Comparison of ENCODE assay signal across 12 mouse cellular contexts in genomic region chr2:112339736-112340135, GRCm38 (mm10). TPM values are rescaled to one million over a fixed set of nuclear protein-coding genes. Genes with fewer than 3 reads are reported as not detected.
DNase-seq lines count a peak whose midpoint lies in the region; ATAC-seq and TF ChIP-seq lines count a peak whose summit lies in the region.
"Had no signal": no experiment of that assay in that cellular context is flagged by ENCODE, and none has a peak within 500 bp of the region (broad histone marks: within the 10 kb centered on the region; RNA-seq: fewer than 3 reads in every experiment).

No protein-coding gene starts in this region.

- H3K36me3 ChIP-seq in stomach, postnatal 0 days (ENCODE audit: control insufficient read depth, insufficient read depth, low read length) = peaks cover 6% of the 10 kb centered on the region; the same call in 1 of the 2 replicates

- intact Hi-C loops in gastrocnemius, adult 2 months (cut with DNase I) = loop anchor here (10.0 kb wide), 1 partner anchor 75 kb away; the partner anchor contains the start of genes Gm21985, Nop10 and Slc12a6
- intact Hi-C loops in gastrocnemius, postnatal 36 days (cut with DNase I) = loop anchor here (10.0 kb wide), 1 partner anchor 95 kb away; no protein-coding TSS in a partner anchor

- H3K9me3 ChIP-seq in stomach, postnatal 0 days (ENCODE audit: control insufficient read depth, low read length) = no peaks in the 10 kb centered on the region
- H3K9me3 ChIP-seq: embryonic facial prominence, embryonic 13.5 days; G1E; heart, embryonic 13.5 days; lung, embryonic 15.5 days had no signal

- no peaks in the 10 kb centered on the region for H3K4me1 ChIP-seq in lung, adult 2 months (ENCODE audit: control insufficient read depth, insufficient read depth, low read length)
- H3K4me1 ChIP-seq in stomach, postnatal 0 days (replicated peaks; ENCODE audit: control insufficient read depth, insufficient read depth) = no peaks in the 10 kb centered on the region
- H3K4me1 ChIP-seq: embryonic facial prominence, embryonic 13.5 days; heart, embryonic 13.5 days; lung, embryonic 15.5 days had no signal

- H3K27me3 ChIP-seq in stomach, postnatal 0 days (ENCODE audit: control insufficient read depth, insufficient read depth, low read length) = no peaks in the 10 kb centered on the region
- H3K27me3 ChIP-seq: embryonic facial prominence, embryonic 13.5 days; heart, embryonic 13.5 days; lung, embryonic 15.5 days had no signal

- H3K9ac ChIP-seq in stomach, postnatal 0 days (ENCODE audit: low read length) = no peak overlapping the region
- H3K9ac ChIP-seq: embryonic facial prominence, embryonic 13.5 days; heart, embryonic 13.5 days; lung, embryonic 15.5 days had no signal

- no peak overlapping the region for H3K4me3 ChIP-seq in gastrocnemius, adult 2 months
- no peak overlapping the region for H3K4me3 ChIP-seq in lung, adult 2 months (replicated peaks; ENCODE audit: extremely low read depth, low read depth, low read length)
- no peak overlapping the region for H3K4me3 ChIP-seq in stomach, postnatal 0 days (ENCODE audit: low read depth, low read length)
- H3K4me3 ChIP-seq: embryonic facial prominence, embryonic 13.5 days; heart, embryonic 13.5 days; lung, embryonic 15.5 days had no signal

- TF ChIP-seq EP300 in stomach, postnatal 0 days (optimal IDR thresholded peaks at IDR 0.05) = no peak

- TF ChIP-seq CTCF in gastrocnemius, adult 2 months (IDR thresholded peaks at IDR 0.05) = peak; percentile 65
- TF ChIP-seq CTCF in lung, adult 2 months (IDR thresholded peaks at IDR 0.05; ENCODE audit: insufficient read depth, low read length) = peak; percentile 35; the same call in 1 of the 2 replicates
- TF ChIP-seq CTCF in stomach, postnatal 0 days (IDR thresholded peaks at IDR 0.05; ENCODE audit: low read depth) = peak; percentile 67

- H3K27ac ChIP-seq in gastrocnemius, adult 2 months = no peak overlapping the region
- H3K27ac ChIP-seq in stomach, postnatal 0 days (replicated peaks) = no peak overlapping the region
- H3K27ac ChIP-seq: embryonic facial prominence, embryonic 13.5 days; heart, embryonic 13.5 days; lung, embryonic 15.5 days had no signal

- DNase-seq in gastrocnemius, adult 2 months = no peak
- DNase-seq in gastrocnemius, postnatal 36 days = no peak
- no peak for DNase-seq in lung, adult 2 months
- no peak for DNase-seq in lung, adult 18-20 months
- peak; percentile 9 for DNase-seq in ZHBTc4 (ENCODE audit: low read depth, low spot score)
- peak; percentile 18 for DNase-seq in stomach, postnatal 0 days (ENCODE audit: low spot score)
- DNase-seq in ovary, postnatal 14 days (ENCODE audit: low spot score) = no peak
- no peak for DNase-seq in frontal cortex, postnatal 14 days (ENCODE audit: low spot score in 2 of 2)

- H3K4me2 ChIP-seq in stomach, postnatal 0 days (replicated peaks; ENCODE audit: low read depth) = no peak overlapping the region
- H3K4me2 ChIP-seq: embryonic facial prominence, embryonic 13.5 days; heart, embryonic 13.5 days; lung, embryonic 15.5 days had no signal

- ATAC-seq in stomach, postnatal 0 days (ENCODE audit: low FRiP score, low TSS enrichment) = no peak

- WGBS in lung, adult 2 months = 87% methylated on average over 2 of the region's 2 CpGs
- WGBS in stomach, postnatal 0 days = 93% methylated on average over 2 of the region's 2 CpGs

- TF ChIP-seq POLR2A in lung, adult 2 months (IDR thresholded peaks at IDR 0.05; ENCODE audit: borderline replicate concordance, extremely low read depth, low read depth, low read length) = no peak

RNA-seq across cellular contexts. Expression of gene Emc4, which starts 28.1 kb away (rescaled TPM):
- total RNA-seq in gastrocnemius, adult 2 months (2021) = 10 to 100 TPM; 68.4 to 75.8 TPM
- 10 to 100 TPM; 59.0 to 71.1 TPM for total RNA-seq in gastrocnemius, postnatal 36 days (2021)
- 76.8 and 95.5 TPM in 2 replicates for polyA plus RNA-seq in lung, adult 2 months (2012; rRNA removed)
- 120 and 123 TPM in 2 replicates for polyA plus RNA-seq in stomach, postnatal 0 days (2015; fragmentation: Nextera tagmentation; extraction: Ambion mirVana)

RNA-seq across cellular contexts. Expression of gene Katnbl1, which starts 39.3 kb away (rescaled TPM):
- total RNA-seq in gastrocnemius, adult 2 months (2021) = 1 to 10 TPM; 2.1 to 3.2 TPM
- total RNA-seq in gastrocnemius, postnatal 36 days (2021) = 1 to 10 TPM; 1.9 to 3.1 TPM
- polyA plus RNA-seq in lung, adult 2 months (2012; rRNA removed) = 1.2 and 2.3 TPM in 2 replicates
- 25.8 and 26.4 TPM in 2 replicates for polyA plus RNA-seq in stomach, postnatal 0 days (2015; fragmentation: Nextera tagmentation; extraction: Ambion mirVana)

Comparison
In these comparisons a context has a peak if more than half of its experiments do, and no peak if none do; other contexts are left out.
1. DNase-seq: peak in ZHBTc4 (single experiment) and stomach, postnatal 0 days (single experiment); none in gastrocnemius, adult 2 months (single experiment), gastrocnemius, postnatal 36 days (0 of 2), lung, adult 2 months (single experiment), lung, adult 18-20 months (0 of 2), ovary, postnatal 14 days (single experiment) and frontal cortex, postnatal 14 days (0 of 2).
2. Peak in every context shown above with its lines, with median percentiles within 50 percentile points of each other: CTCF ChIP-seq.